Mouse (Mus musculus): ENCODE measurements around the gene Marveld1.

The Marveld1 gene

GRCm38 (mm10) chr19:42139724-42140517 is 7.3 kb upstream of the Marveld1 start:
- no peak for DNase-seq (ENCODE audit: low read depth, low spot score)

- DNase-seq (ENCODE audit: low read depth, low spot score): no peak
Observed at GRCm38 (mm10) chr19:42141998-42142397, 5.2 kb upstream of the Marveld1 start.

DNA sequence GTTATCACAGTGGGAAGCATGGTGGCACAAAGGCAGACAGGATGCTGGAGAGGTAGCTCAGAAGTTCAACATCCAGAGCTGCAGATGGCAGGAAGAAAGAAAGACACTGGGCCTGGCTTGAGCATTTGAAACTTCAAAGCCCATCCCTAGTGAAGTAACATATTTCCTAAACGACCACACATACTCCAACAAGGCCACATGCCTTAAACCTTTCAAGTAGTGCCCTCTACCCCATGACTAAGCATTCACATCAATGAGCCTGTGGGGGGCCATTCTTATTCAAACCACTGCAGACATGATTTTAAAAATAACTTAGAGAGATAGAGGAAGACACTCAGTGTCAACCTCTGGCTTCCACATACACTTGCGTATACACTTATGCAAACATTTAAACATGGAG is 4.4 kb upstream of the Marveld1 start:
- DNase-seq (ENCODE audit: low read depth, low spot score): no peak

- no peak for DNase-seq (ENCODE audit: low read depth, low spot score)
Observed at GRCm38 (mm10) chr19:42144067-42144466, 3.1 kb upstream of the Marveld1 start.

DNA sequence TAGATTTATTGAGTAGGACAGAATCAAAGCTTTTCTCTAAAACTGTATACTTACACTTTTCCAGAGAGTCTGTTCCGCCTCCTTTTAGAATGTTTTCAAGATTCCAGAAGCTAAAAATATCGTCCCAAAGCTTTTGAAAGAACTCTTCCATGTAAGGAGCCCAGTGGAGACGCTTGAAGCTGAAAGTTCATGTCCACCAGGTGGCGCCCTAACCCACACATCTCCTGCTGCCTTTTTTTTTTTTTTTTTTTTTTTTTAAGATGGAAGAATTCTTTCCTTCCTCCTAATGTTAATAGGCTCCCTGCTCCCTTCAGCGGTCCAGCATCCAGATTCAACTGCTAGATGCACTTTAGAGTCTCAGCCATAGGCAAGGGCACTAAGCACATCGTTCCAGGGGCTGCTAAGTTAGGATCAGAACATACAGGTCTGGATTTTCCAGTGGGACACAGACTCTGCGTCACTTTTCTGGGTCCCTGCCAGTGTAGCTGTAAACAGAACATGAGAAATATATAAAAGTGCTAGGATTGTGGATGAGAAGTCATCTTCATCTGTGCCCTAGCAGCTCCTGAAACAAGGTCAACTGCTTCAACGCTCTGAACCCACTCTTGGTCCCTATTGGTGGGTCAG is 2.5 kb upstream of the Marveld1 start:
- peak; percentile 51 for DNase-seq (ENCODE audit: low read depth, low spot score)

DNA sequence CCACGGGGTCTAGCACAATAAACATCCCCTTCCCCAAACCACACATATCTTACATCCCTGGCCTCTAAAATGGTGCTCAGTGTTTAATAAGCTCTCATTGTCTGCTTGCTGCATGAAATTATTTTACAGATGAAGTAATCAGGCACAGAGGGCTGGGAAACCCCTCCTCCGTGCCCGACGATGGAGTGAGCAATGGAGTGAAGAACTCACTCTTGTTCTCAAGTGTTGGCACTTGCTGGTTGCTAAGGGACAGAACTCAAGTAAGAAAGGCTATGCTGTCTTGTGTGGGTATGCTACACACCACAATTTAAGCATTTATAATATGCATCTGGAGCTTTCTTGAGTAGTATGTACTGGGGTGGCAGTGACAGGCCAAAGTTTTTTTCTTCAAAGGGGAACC is 2.0 kb upstream of the Marveld1 start:
- DNase-seq (ENCODE audit: low read depth, low spot score): no peak

DNA sequence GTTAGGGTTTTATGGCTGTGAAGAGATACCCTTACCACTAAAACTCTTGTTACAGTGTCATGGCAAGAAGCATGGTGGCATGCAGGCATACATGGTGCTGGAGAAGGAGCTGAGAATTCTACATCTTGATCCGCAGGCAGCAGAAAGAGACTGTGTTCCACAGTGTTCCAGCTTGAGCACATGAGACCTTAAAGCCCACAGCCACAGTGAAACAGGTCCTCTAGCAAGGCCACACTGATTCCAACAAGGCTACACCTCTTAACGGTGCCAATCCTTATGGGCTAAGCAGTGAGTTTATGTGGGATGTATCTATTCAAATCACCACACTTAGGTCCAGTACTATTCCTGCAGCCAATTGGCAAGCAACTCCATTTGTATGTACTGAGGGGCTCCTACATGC is 1.5 kb upstream of the Marveld1 start:
- DNase-seq (ENCODE audit: low read depth, low spot score): no peak

DNA sequence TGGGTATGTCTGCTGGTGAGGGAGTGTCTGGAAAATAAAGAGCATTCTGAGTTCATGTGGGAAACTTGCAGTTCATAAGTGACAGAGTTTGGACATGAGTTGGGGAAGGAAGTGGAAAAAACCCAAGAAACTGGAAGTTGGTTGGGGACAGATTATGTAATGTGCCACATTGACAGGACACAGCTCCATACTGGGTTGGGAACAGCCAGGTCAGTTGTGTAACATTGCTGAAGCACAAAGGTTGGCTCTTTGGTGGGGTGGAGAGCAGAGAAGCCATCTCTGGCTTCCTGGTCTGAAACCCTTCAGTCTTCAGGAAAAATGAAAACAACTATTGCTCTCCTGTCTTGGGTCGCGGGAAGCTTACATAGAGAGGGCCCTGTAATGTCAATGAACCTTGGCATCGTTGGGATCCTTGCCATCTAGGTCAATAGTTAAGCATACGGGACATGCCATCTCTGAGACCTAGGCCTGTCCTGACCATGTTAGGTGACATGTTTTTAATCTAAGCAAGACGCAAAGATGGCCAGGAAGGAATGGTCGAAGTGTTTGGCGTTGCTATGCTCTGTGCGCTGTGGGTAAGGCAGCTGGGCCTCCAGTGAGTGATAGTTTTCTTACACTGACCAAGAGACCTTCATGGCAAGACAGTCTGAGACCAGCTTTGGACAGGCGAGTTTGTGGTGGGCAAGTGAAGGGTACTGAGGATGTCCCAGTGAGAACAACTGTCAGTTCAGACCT is 757 bp upstream of the Marveld1 start:
- DNase-seq (ENCODE audit: low read depth, low spot score): no peak

DNA sequence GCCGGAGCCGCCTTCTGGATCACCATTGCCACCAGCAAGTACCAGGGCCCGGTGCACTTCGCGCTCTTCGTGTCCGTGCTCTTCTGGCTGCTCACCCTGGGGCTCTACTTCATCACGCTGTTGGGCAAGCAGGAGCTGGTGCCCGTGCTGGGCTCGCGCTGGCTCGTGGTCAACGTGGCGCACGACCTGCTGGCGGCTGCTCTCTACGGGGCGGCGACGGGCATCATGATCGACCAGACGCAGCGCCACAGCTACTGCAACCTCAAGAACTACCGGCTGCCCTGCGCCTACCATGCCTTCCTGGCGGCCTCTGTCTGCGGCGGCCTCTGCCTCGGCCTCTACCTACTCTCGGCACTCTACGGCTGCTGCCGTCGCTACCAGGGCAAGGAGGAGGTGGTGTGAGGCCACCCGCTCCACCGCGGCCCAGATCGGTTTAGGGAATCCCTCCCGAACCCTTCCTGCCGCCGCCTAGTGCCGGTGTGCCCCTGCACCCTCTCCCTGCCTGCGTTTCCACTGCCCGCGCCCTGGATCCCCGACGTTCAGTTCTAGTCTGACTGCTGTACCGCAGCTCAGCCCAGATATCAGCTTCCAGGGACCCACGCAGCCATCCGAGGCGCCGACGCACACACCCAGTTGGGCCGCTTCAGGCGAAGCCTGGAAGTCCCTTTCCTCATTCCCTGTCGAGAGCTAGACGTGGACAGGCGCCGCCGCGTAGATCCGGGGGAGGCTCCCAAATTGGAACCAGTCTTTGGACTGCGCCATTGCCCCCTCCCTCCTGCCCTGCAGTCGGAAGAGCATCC is 769 bp downstream of the Marveld1 start:
- no peak for DNase-seq (ENCODE audit: low read depth, low spot score)

DNA sequence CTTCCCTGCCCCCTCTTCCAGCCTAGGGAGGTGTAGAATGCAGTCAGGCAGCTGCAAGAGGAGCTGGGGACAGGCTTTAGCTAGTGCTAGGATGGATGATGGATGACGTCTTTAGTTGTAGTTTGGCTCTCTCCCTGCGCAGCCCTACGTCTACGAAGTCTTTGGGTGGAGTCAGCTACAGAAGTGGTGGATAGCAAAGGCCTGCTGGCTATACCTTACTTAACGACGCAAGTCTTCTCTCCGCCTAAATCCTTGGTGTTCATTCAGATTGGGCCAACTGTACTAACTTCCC is 1.3 kb downstream of the Marveld1 start:
- no peak for DNase-seq (ENCODE audit: low read depth, low spot score)

DNA sequence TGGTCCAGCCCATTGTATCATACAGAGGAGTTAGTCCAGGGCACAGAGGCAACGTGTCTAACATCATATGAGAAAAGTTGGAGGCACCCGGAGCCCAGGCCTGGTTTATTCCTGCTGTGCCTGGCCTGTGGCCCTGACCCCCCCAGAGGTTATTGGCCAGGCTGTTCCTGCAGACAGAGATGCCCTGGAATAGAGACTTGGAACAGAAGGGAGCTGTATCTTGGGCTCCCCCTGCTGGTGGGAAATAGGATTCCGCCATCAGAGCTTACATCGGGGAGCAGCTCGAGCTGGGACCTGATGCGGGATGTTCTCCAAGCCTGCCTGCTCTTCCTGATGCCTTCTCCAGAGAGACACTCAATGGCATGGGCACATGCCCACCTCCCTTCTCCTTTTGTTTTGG is 4.8 kb downstream of the Marveld1 start:
- DNase-seq (ENCODE audit: low read depth, low spot score): peak; percentile 56

GRCm38 (mm10) chr19:42157493-42158237 is 10.5 kb downstream of the Marveld1 start:
- DNase-seq (ENCODE audit: low read depth, low spot score): no peak

DNA sequence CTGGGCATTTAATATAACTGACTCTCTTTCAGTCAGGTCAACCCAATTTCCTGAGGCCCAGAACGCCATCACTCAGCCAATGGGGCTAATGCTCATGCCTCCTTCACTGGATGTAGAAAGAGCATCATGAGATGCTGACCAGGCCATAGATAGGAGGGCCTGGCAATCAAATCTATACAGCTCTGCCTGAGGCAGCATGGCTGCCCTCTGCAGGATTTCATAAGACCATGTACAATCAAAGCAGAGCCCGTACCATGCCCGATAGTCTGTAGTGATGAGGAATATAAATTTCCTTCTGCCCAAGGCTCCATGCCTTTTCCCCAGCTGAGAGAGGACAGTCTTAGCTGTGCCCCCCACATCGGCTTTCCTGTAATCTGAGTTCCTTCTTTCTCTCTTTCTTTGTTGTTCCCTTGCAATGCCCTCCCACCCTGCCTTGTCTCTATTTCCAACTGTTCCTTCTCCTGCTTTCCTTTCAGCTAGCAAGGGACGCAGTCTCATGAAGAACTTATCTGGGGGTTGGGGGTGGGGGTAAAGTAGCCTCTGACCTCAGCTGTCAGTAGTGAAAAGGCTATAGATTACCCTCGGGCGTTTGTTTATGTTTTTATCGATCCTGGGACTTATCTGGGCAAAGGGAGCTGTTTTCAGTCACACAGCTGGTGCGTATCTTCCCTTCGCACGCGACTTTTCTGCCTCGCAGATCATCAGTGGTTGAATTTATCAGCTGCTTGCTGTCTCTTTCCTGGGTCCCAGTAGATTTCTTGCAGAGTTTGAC is 11.2 kb downstream of the Marveld1 start:
- DNase-seq (ENCODE audit: low read depth, low spot score): no peak

- no peak for DNase-seq (ENCODE audit: low read depth, low spot score)
Observed at GRCm38 (mm10) chr19:42163764-42164163, 16.6 kb downstream of the Marveld1 start, which contains the start of gene Zfyve27. Gene Zfyve27 (plus strand): TSS chr19:42163951.

GRCm38 (mm10) chr19:42164188-42164587 is 17.0 kb downstream of the Marveld1 start:
- no peak for DNase-seq (ENCODE audit: low read depth, low spot score)

DNA sequence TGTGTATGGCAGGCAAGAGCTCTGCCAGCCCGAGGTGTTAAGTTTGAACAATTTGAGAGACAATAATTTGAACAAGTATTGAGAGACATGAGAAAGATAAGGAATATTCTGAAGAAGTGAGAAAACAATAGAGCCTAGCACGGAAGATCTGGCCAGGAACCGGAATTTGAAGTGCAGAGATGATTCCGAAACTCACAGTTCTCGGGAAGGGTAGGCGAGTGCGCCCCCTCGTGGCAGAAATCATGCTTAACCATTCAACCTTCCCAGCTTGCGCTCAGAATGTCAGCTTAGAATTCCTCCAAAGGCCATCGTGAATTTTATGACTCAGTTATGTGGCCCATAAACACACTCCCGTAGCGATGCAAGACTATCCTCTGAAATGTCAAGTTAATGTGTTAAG is 18.9 kb downstream of the Marveld1 start:
- peak; percentile 60 for DNase-seq (ENCODE audit: low read depth, low spot score)

- DNase-seq (ENCODE audit: low read depth, low spot score): no peak
Observed at GRCm38 (mm10) chr19:42166766-42167165, 19.6 kb downstream of the Marveld1 start.

- no peak for DNase-seq (ENCODE audit: low read depth, low spot score)
Observed at GRCm38 (mm10) chr19:42167489-42167888, 20.3 kb downstream of the Marveld1 start.

GRCm38 (mm10) chr19:42169322-42169975 is 22.2 kb downstream of the Marveld1 start:
- peak; percentile 17 for DNase-seq (ENCODE audit: low read depth, low spot score)

Data from c-Kit-negative CD71-positive TER-119-positive erythroid progenitor cells, embryonic 14.5 days (primary cell).